Mouse (Mus musculus): ENCODE data around the gene Aagab. TPM values are rescaled to one million over a fixed set of nuclear protein-coding genes. Genes with fewer than 3 reads are reported as not detected.
A peak's percentile ranks its signal among the peaks of the same experiment; 100 is the strongest.

The Aagab gene
- total RNA-seq, 4 experiments from 2014 or later, result 41.2 to 50.7 (median 46.4) TPM

GRCm38 (mm10) chr9:63669816-63670215 lies 67.4 kb downstream of the Aagab start:
- no peak for DNase-seq (ENCODE audit: low spot score in 2 of 2)

GRCm38 (mm10) chr9:63672797-63673493 lies 70.5 kb downstream of the Aagab start:
- no peak for DNase-seq (ENCODE audit: low spot score in 2 of 2)

- DNase-seq (ENCODE audit: low spot score in 2 of 2), result no peak
Measured at GRCm38 (mm10) chr9:63673494-63673805, 71.0 kb downstream of the Aagab start.

- no peak for DNase-seq (ENCODE audit: low spot score in 2 of 2)
Measured at GRCm38 (mm10) chr9:63674613-63675012, 72.2 kb downstream of the Aagab start.

GRCm38 (mm10) chr9:63677621-63678020 lies 75.2 kb downstream of the Aagab start:
- DNase-seq (ENCODE audit: low spot score in 2 of 2), result peak in 1 of 2 experiments; percentile 74

GRCm38 (mm10) chr9:63678076-63678475 lies 75.6 kb downstream of the Aagab start:
- no peak for DNase-seq (ENCODE audit: low spot score in 2 of 2)

- no peak for DNase-seq (ENCODE audit: low spot score in 2 of 2)
Measured at GRCm38 (mm10) chr9:63682301-63682700, 79.8 kb downstream of the Aagab start.

- no peak for DNase-seq (ENCODE audit: low spot score in 2 of 2)
Measured at GRCm38 (mm10) chr9:63682943-63683342, 80.5 kb downstream of the Aagab start.

- DNase-seq (ENCODE audit: low spot score in 2 of 2), result no peak
Measured at GRCm38 (mm10) chr9:63684277-63684676, 81.8 kb downstream of the Aagab start.

- DNase-seq (ENCODE audit: low spot score in 2 of 2), result no peak
Measured at GRCm38 (mm10) chr9:63685352-63685751, 82.9 kb downstream of the Aagab start.

- DNase-seq (ENCODE audit: low spot score in 2 of 2), result no peak
Measured at GRCm38 (mm10) chr9:63687413-63688015, 85.1 kb downstream of the Aagab start.

- DNase-seq (ENCODE audit: low spot score in 2 of 2), result no peak
Measured at GRCm38 (mm10) chr9:63690511-63690910, 88.1 kb downstream of the Aagab start.

- DNase-seq (ENCODE audit: low spot score in 2 of 2), result no peak
Measured at GRCm38 (mm10) chr9:63691960-63692359, 89.5 kb downstream of the Aagab start.

Other genes starting within 250 kb of the Aagab start
- 10 to 100 TPM; 33.9 to 36.7 (median 35.6) TPM for gene Map2k5, start 224.8 kb upstream of the Aagab start, total RNA-seq (2022)
- gene 2300009A05Rik, start 203.4 kb upstream of the Aagab start, total RNA-seq (2022), result 10 to 100 TPM; 20.5 to 26.4 (median 21.3) TPM
- under 1 TPM in 2 of 4 experiments, not detected in 2; 0.11 to 0.19 TPM for gene Iqch, start 167 bp upstream of the Aagab start, total RNA-seq (2022)
- gene Smad3, start 155.3 kb downstream of the Aagab start, total RNA-seq (2022), result 10 to 100 TPM; 52.3 to 57.3 (median 56.8) TPM